Mouse (Mus musculus) liver, postnatal 0 days (tissue): ENCODE measurements around the gene Radil.

Experiments
- CTCF ChIP-seq: sonication (generic); IDR thresholded peaks from 2 replicates; pipeline ENCODE4 v1.5.1; 2016; ENCODE audit warnings: antibody characterized with exemption, low read depth
- EP300 ChIP-seq: IDR thresholded peaks from 2 replicates; pipeline ENCODE4 v1.6.1; 2016; ENCODE audit warnings: antibody characterized with exemption, low read depth, mild to moderate bottlenecking

DNA sequence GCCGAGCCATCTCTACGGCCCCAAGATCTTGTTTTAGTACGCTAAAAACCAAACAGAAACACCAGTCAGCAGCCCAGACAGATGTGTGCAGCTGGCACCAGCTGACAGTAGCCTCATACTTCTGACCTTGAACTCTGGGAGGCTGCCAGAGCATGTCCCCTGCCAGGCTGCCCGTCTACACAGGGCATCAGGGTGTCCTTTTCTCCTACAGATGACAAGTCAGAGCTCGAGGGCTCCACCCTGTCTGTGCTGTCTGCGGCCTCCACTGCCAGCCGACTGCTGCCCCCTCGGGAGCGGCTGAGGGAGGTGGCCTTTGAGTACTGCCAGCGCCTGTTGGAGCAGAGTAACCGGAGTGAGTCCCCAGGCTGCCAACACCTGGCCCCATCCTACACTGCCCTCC, 81.1 kb downstream of the Radil start:
- no peak for TF ChIP-seq CTCF
- no peak for TF ChIP-seq EP300
